Mouse (Mus musculus) thymus, adult 2 months (tissue): ENCODE measurements around the gene Fnip2. TPM values are rescaled to one million over a fixed set of nuclear protein-coding genes. Genes with fewer than 3 reads are reported as not detected.

Experiments
- DNase-seq: peaks from one replicate; pipeline ENCODE4 v3.0.0; 2021
- H3K27ac ChIP-seq: fragments of 200-500 bp; 2 replicates; pipeline ENCODE4 v1.5.1; 2012; ENCODE audit warnings: low read length, control low read depth; ENCODE audit not compliant: control insufficient read depth, insufficient read depth
- H3K27me3 ChIP-seq: fragments of 200-500 bp; 2 replicates; pipeline ENCODE4 v1.6.1; 2012; ENCODE audit warnings: mild to moderate bottlenecking, low read length, moderate library complexity, mixed read lengths; ENCODE audit not compliant: control insufficient read depth, insufficient read depth
- H3K36me3 ChIP-seq: fragments of 200-500 bp; 2 replicates; pipeline ENCODE4 v1.6.1; 2012; ENCODE audit warnings: mild to moderate bottlenecking, low read length, moderate library complexity; ENCODE audit not compliant: control insufficient read depth, insufficient read depth
- H3K4me1 ChIP-seq: fragments of 200-500 bp; replicated peaks from 2 replicates; pipeline ENCODE4 v1.6.1; 2012; ENCODE audit warnings: low read length; ENCODE audit not compliant: control insufficient read depth, insufficient read depth
- H3K4me3 ChIP-seq: fragments of 200-500 bp; 2 replicates; pipeline ENCODE4 v1.5.1; 2012; ENCODE audit warnings: mild to moderate bottlenecking, low read length, control low read depth, moderate library complexity; ENCODE audit not compliant: control insufficient read depth, insufficient read depth
- CTCF ChIP-seq: fragments of 200-500 bp; IDR thresholded peaks from 2 replicates; pipeline ENCODE4 v1.5.1; 2012; ENCODE audit warnings: mild to moderate bottlenecking, control low read depth, low read length, moderate library complexity, borderline replicate concordance; ENCODE audit not compliant: control insufficient read depth, poor library complexity, insufficient read depth; ENCODE audit errors: extremely low read depth
- POLR2A ChIP-seq: fragments of 200-500 bp; IDR thresholded peaks from 2 replicates; pipeline ENCODE4 v1.6.1; 2012; ENCODE audit warnings: mild to moderate bottlenecking, low read length, control low read depth, moderate library complexity; ENCODE audit not compliant: control insufficient read depth, poor library complexity, insufficient read depth; ENCODE audit errors: extremely low read depth
- WGBS: fragments of 180-500 bp; shearing (Covaris S2); methylation state at CpG from one replicate; pipeline ENCODE4 v1.1.7; 2018; 5-methylcytosine and 5-hydroxymethylcytosine counted together
- polyA plus RNA-seq: library from polyadenylated mRNA; depleted of rRNA; stranded (reverse); fragments of >200 nt; gene quantifications from 2 replicates; pipeline ENCODE4 v1.2.3, GENCODE M21; 2012; rRNA removed

Fnip2 gene
- polyA plus RNA-seq, 1 experiment: 2.7 TPM

GRCm38 (mm10) chr3:79413492-79413891 lies 154.1 kb downstream of the Fnip2 start:
- no peaks in the 10 kb centered on the region for H3K36me3 ChIP-seq

GRCm38 (mm10) chr3:79411666-79412065 lies 155.9 kb downstream of the Fnip2 start:
- H3K27ac ChIP-seq: no peak overlapping the region
- TF ChIP-seq CTCF (no peak), POLR2A (no peak)
- H3K4me1 ChIP-seq: no peaks in the 10 kb centered on the region
- no peak for DNase-seq
- 88% methylated on average over 2 of the region's 2 CpGs for WGBS
- no peak overlapping the region for H3K4me3 ChIP-seq
- H3K36me3 ChIP-seq: no peaks in the 10 kb centered on the region
- no peaks in the 10 kb centered on the region for H3K27me3 ChIP-seq

More at GRCm38 (mm10) chr3:79413492-79413891, 154.1 kb downstream of the Fnip2 start:
- WGBS: 96% methylated on average over 1 of the region's 1 CpGs
- Histone ChIP-seq H3K4me3 (no peak overlapping the region), H3K4me1 (no peaks in the 10 kb centered on the region), H3K27me3 (no peaks in the 10 kb centered on the region), H3K27ac (no peak overlapping the region)
- no peak for DNase-seq
- TF ChIP-seq POLR2A: no peak

GRCm38 (mm10) chr3:79410629-79410995 lies 157.0 kb downstream of the Fnip2 start:
- Histone ChIP-seq H3K4me1 (no peaks in the 10 kb centered on the region), H3K4me3 (no peak overlapping the region), H3K27ac (no peak overlapping the region), H3K27me3 (no peaks in the 10 kb centered on the region), H3K36me3 (no peaks in the 10 kb centered on the region)
- 75% methylated on average over 5 of the region's 5 CpGs for WGBS
- no peak for DNase-seq
- TF ChIP-seq POLR2A (no peak), CTCF (no peak)

- TF ChIP-seq CTCF (no peak), POLR2A (no peak)
- WGBS: 65% methylated on average over 10 of the region's 10 CpGs
- Histone ChIP-seq H3K4me1 (no peaks in the 10 kb centered on the region), H3K4me3 (no peak overlapping the region), H3K27me3 (no peaks in the 10 kb centered on the region), H3K36me3 (no peaks in the 10 kb centered on the region), H3K27ac (no peak overlapping the region)
- DNase-seq: no peak
These were observed 157.5 kb downstream of the Fnip2 start for GRCm38 (mm10) chr3:79409927-79410628.

- Histone ChIP-seq H3K36me3 (no peaks in the 10 kb centered on the region), H3K4me3 (no peak overlapping the region), H3K27me3 (no peaks in the 10 kb centered on the region), H3K4me1 (no peaks in the 10 kb centered on the region), H3K27ac (no peak overlapping the region)
- DNase-seq: no peak
- 95% methylated on average over 4 of the region's 4 CpGs for WGBS
- TF ChIP-seq POLR2A: no peak
- TF ChIP-seq CTCF: no peak
These were observed 159.1 kb downstream of the Fnip2 start for GRCm38 (mm10) chr3:79408546-79408945.

Other genes with a start within 250 kb of the Fnip2 start
- gene Gm17359, start 231.1 kb downstream of the Fnip2 start, polyA plus RNA-seq: 0.11 TPM in 1 of 2 replicates, not detected in the other
- gene Ppid, start 23.5 kb upstream of the Fnip2 start, polyA plus RNA-seq: 14.5 and 15.6 TPM in 2 replicates
- gene 4930579G24Rik, start 61.3 kb upstream of the Fnip2 start, polyA plus RNA-seq: 8.6 and 12.8 TPM in 2 replicates
- gene Etfdh, start 61.7 kb upstream of the Fnip2 start, polyA plus RNA-seq: 51.4 and 61.3 TPM in 2 replicates
- gene Rxfp1, start 170.1 kb upstream of the Fnip2 start, polyA plus RNA-seq: 0.38 and 0.75 TPM in 2 replicates